ENCODE assay signal across 16 mouse cellular contexts in genomic region chr2:174128926-174129325, GRCm38 (mm10).
"Had no signal": no experiment of that assay in that cellular context is flagged by ENCODE, and none has a peak within 500 bp of the region (broad histone marks: within the 10 kb centered on the region; RNA-seq: fewer than 3 reads in every experiment).

No protein-coding gene starts in this region.

- H3K9ac ChIP-seq: neural tube, embryonic 13.5 days; neural tube, embryonic 15.5 days; stomach, embryonic 15.5 days had no signal

- H3K4me2 ChIP-seq: neural tube, embryonic 13.5 days; neural tube, embryonic 15.5 days; stomach, embryonic 15.5 days had no signal

- H3K9me3 ChIP-seq: neural tube, embryonic 15.5 days; stomach, embryonic 15.5 days had no signal

- DNase-seq: retina, postnatal 1 day; right cerebral cortex, adult 18-20 months; right cerebral cortex, postnatal 14 days; right cerebral cortex, postnatal 25 days; right cerebral cortex, postnatal 4 days; spleen, adult 18-20 months; thymus, adult 18-20 months; thymus, adult 2 months; thymus, postnatal 14 days; thymus, postnatal 25 days; thymus, postnatal 36 days; thymus, postnatal 4 days had no signal

- H3K27me3 ChIP-seq: neural tube, embryonic 13.5 days; neural tube, embryonic 15.5 days; stomach, embryonic 15.5 days had no signal

- H3K36me3 ChIP-seq: neural tube, embryonic 15.5 days had no signal

- H3K4me3 ChIP-seq: neural tube, embryonic 13.5 days; neural tube, embryonic 15.5 days; stomach, embryonic 15.5 days had no signal

- H3K27ac ChIP-seq: neural tube, embryonic 13.5 days; neural tube, embryonic 15.5 days; stomach, embryonic 15.5 days; stomach, postnatal 0 days had no signal
